Mouse (Mus musculus): ENCODE results near the gene Hnrnpa2b1. TPM values are rescaled to one million over a fixed set of nuclear protein-coding genes. Genes with fewer than 3 reads are reported as not detected.

Gene Hnrnpa2b1
- total RNA-seq, 4 experiments from 2014 or later, result 357 to 475 (median 406) TPM

- DNase-seq (ENCODE audit: low spot score in 2 of 2), result no peak
These were observed 52.3 kb downstream of the Hnrnpa2b1 start for GRCm38 (mm10) chr6:51417306-51417936.

- DNase-seq (ENCODE audit: low spot score in 2 of 2), result no peak
These were observed 53.3 kb downstream of the Hnrnpa2b1 start for GRCm38 (mm10) chr6:51416433-51416832.

Other genes with a start within 250 kb of the Hnrnpa2b1 start
- gene Nfe2l3, start 37.2 kb downstream of the Hnrnpa2b1 start, total RNA-seq (2022), result 1 to 10 TPM; 2.8 to 5.7 (median 4.5) TPM
- gene Cbx3, start 466 bp upstream of the Hnrnpa2b1 start, total RNA-seq (2022), result 100 to 1,000 TPM; 125 to 141 (median 133) TPM
- gene Snx10, start 54.0 kb upstream of the Hnrnpa2b1 start, total RNA-seq (2022), result 100 to 1,000 TPM in 3 of 4 experiments, 10 to 100 TPM in 1; 98.8 to 113 (median 110) TPM

All from left cerebral cortex, adult 8-10 months (tissue).